Mouse (Mus musculus) forebrain, embryonic 13.5 days (tissue): ENCODE results near the gene Pkn2. TPM values are rescaled to one million over a fixed set of nuclear protein-coding genes. Genes with fewer than 3 reads are reported as not detected.

ENCODE experiments used
- ATAC-seq: fragments of 200-750 bp; cut with Nextera tagmentation; 2 replicates; pipeline ENCODE4 v1.8.0; 2017
- H3K27ac ChIP-seq: fragments of 300-500 bp; sonication (generic); 2 replicates; pipeline ENCODE4 v1.5.1; 2015; ENCODE audit warnings: inconsistent platforms, mild to moderate bottlenecking, moderate library complexity
- H3K27me3 ChIP-seq: fragments of 300-500 bp; sonication (generic); 2 replicates; pipeline ENCODE4 v1.6.1; 2015; ENCODE audit warnings: mild to moderate bottlenecking, inconsistent platforms
- H3K36me3 ChIP-seq: fragments of 300-500 bp; sonication (generic); 2 replicates; pipeline ENCODE4 v1.6.1; 2015; ENCODE audit warnings: mild to moderate bottlenecking, inconsistent platforms; ENCODE audit not compliant: poor library complexity, severe bottlenecking
- H3K4me1 ChIP-seq: fragments of 300-500 bp; sonication (generic); 2 replicates; pipeline ENCODE4 v1.6.1; 2015; ENCODE audit warnings: inconsistent platforms
- H3K4me2 ChIP-seq: fragments of 300-500 bp; sonication (generic); 2 replicates; pipeline ENCODE4 v1.6.1; 2015; ENCODE audit warnings: inconsistent platforms, mild to moderate bottlenecking, moderate library complexity
- H3K4me3 ChIP-seq: fragments of 300-500 bp; sonication (generic); 2 replicates; pipeline ENCODE4 v1.5.1; 2015; ENCODE audit warnings: mild to moderate bottlenecking, inconsistent platforms
- H3K9ac ChIP-seq: fragments of 300-500 bp; sonication (generic); 2 replicates; pipeline ENCODE4 v1.6.1; 2015; ENCODE audit warnings: mild to moderate bottlenecking, inconsistent platforms
- H3K9me3 ChIP-seq: fragments of 300-500 bp; sonication (generic); replicated peaks from 2 replicates; pipeline ENCODE4 v1.6.1; 2016; ENCODE audit warnings: inconsistent platforms
- WGBS: fragments of 180-500 bp; shearing (Covaris S2); methylation state at CpG from one replicate; pipeline ENCODE4 v1.1.7; 2015; 5-methylcytosine and 5-hydroxymethylcytosine counted together
- polyA plus RNA-seq: library from polyadenylated mRNA; unstranded; fragments of >200 nt; fragmentation: Nextera tagmentation; extraction: Ambion mirVana; gene quantifications from 2 replicates; pipeline ENCODE4 v1.2.1, GENCODE M21; 2015

Pkn2 gene
- polyA plus RNA-seq, 1 experiment from 2014 or later, result 43.1 TPM

GRCm38 (mm10) chr3:142760356-142760755 is 121.4 kb downstream of the Pkn2 start:
- no peaks in the 10 kb centered on the region for H3K27me3 ChIP-seq
- H3K27ac ChIP-seq, result no peak overlapping the region
- H3K4me1 ChIP-seq, result no peaks in the 10 kb centered on the region
- WGBS, result 69% methylated on average over 6 of the region's 6 CpGs
- H3K36me3 ChIP-seq, result no peaks in the 10 kb centered on the region
- H3K4me3 ChIP-seq, result no peak overlapping the region
- no peak overlapping the region for H3K9ac ChIP-seq
- no peak overlapping the region for H3K4me2 ChIP-seq
- no peak for ATAC-seq
- H3K9me3 ChIP-seq, result no peaks in the 10 kb centered on the region

GRCm38 (mm10) chr3:142758593-142758992 is 123.2 kb downstream of the Pkn2 start:
- no peaks in the 10 kb centered on the region for H3K27me3 ChIP-seq

GRCm38 (mm10) chr3:142757841-142758240 is 124.0 kb downstream of the Pkn2 start:
- whole genome bisulfite sequencing, result 77% methylated on average over 12 of the region's 12 CpGs
- Histone ChIP-seq H3K27me3 (no peaks in the 10 kb centered on the region), H3K4me2 (no peak overlapping the region), H3K36me3 (no peaks in the 10 kb centered on the region), H3K9me3 (no peaks in the 10 kb centered on the region), H3K4me3 (no peak overlapping the region), H3K9ac (no peak overlapping the region), H3K4me1 (no peaks in the 10 kb centered on the region), H3K27ac (no peak overlapping the region)
- no peak for ATAC-seq

More at GRCm38 (mm10) chr3:142758593-142758992, 123.2 kb downstream of the Pkn2 start:
- Histone ChIP-seq H3K9me3 (no peaks in the 10 kb centered on the region), H3K4me1 (no peaks in the 10 kb centered on the region), H3K27ac (no peak overlapping the region), H3K4me3 (no peak overlapping the region), H3K4me2 (no peak overlapping the region), H3K36me3 (no peaks in the 10 kb centered on the region), H3K9ac (no peak overlapping the region)
- ATAC-seq, result no peak
- WGBS, result 82% methylated on average over 7 of the region's 7 CpGs

GRCm38 (mm10) chr3:142755132-142755867 is 126.5 kb downstream of the Pkn2 start:
- Histone ChIP-seq H3K27ac (no peak overlapping the region), H3K36me3 (no peaks in the 10 kb centered on the region), H3K27me3 (no peaks in the 10 kb centered on the region), H3K4me1 (no peaks in the 10 kb centered on the region), H3K9ac (no peak overlapping the region), H3K4me2 (no peak overlapping the region), H3K9me3 (no peaks in the 10 kb centered on the region), H3K4me3 (no peak overlapping the region)
- no peak for ATAC-seq
- WGBS, result 82% methylated on average over 18 of the region's 18 CpGs

GRCm38 (mm10) chr3:142749131-142749530 is 132.7 kb downstream of the Pkn2 start:
- H3K27me3 ChIP-seq, result no peaks in the 10 kb centered on the region
- no peaks in the 10 kb centered on the region for H3K4me1 ChIP-seq
- H3K9ac ChIP-seq, result no peak overlapping the region
- no peak for ATAC-seq
- no peak overlapping the region for H3K4me3 ChIP-seq
- H3K36me3 ChIP-seq, result no peaks in the 10 kb centered on the region
- H3K9me3 ChIP-seq, result no peaks in the 10 kb centered on the region
- H3K4me2 ChIP-seq, result no peak overlapping the region
- no peak overlapping the region for H3K27ac ChIP-seq
- WGBS, result 85% methylated on average over 16 of the region's 16 CpGs

- Histone ChIP-seq H3K9ac (no peak overlapping the region), H3K4me3 (no peak overlapping the region), H3K27me3 (no peaks in the 10 kb centered on the region), H3K9me3 (no peaks in the 10 kb centered on the region), H3K27ac (no peak overlapping the region), H3K4me1 (no peaks in the 10 kb centered on the region), H3K4me2 (no peak overlapping the region), H3K36me3 (no peaks in the 10 kb centered on the region)
- ATAC-seq, result no peak
- WGBS, result 93% methylated on average over 7 of the region's 7 CpGs
Measured at GRCm38 (mm10) chr3:142747673-142748072, 134.1 kb downstream of the Pkn2 start.

- 96% methylated on average over 2 of the region's 2 CpGs for WGBS
- no peak for ATAC-seq
Measured at GRCm38 (mm10) chr3:142745076-142745475, 136.7 kb downstream of the Pkn2 start.

GRCm38 (mm10) chr3:142743973-142744898 is 137.6 kb downstream of the Pkn2 start:
- peak; percentile 58 for ATAC-seq
- 62% methylated on average over 21 of the region's 21 CpGs for WGBS
- H3K4me2 ChIP-seq, result no peak overlapping the region
- H3K9ac ChIP-seq, result no peak overlapping the region
- H3K36me3 ChIP-seq, result no peaks in the 10 kb centered on the region
- no peaks in the 10 kb centered on the region for H3K9me3 ChIP-seq
- no peaks in the 10 kb centered on the region for H3K27me3 ChIP-seq
- H3K4me3 ChIP-seq, result no peak overlapping the region
- H3K4me1 ChIP-seq, result no peaks in the 10 kb centered on the region
- H3K27ac ChIP-seq, result no peak overlapping the region

More at GRCm38 (mm10) chr3:142745076-142745475, 136.7 kb downstream of the Pkn2 start:
- Histone ChIP-seq H3K4me3 (no peak overlapping the region), H3K27me3 (no peaks in the 10 kb centered on the region), H3K36me3 (no peaks in the 10 kb centered on the region), H3K27ac (no peak overlapping the region), H3K4me2 (no peak overlapping the region), H3K9me3 (no peaks in the 10 kb centered on the region), H3K4me1 (no peaks in the 10 kb centered on the region), H3K9ac (no peak overlapping the region)

Other genes starting within 250 kb of the Pkn2 start
- gene Kyat3, start 181.0 kb downstream of the Pkn2 start, polyA plus RNA-seq, result 6.7 and 6.9 TPM in 2 replicates
- 102 and 104 TPM in 2 replicates for gene Gtf2b, start 117.0 kb downstream of the Pkn2 start, polyA plus RNA-seq